Mouse (Mus musculus) olfactory bulb, adult 2 months (tissue): Measurements from ENCODE around the gene Gm3336. TPM values are rescaled to one million over a fixed set of nuclear protein-coding genes. Genes with fewer than 3 reads are reported as not detected.
A peak's percentile ranks its signal among the peaks of the same experiment; 100 is the strongest.

Source experiments
- H3K27ac ChIP-seq: fragments of 200-500 bp; 2 replicates; pipeline ENCODE4 v1.5.1; 2012; ENCODE audit warnings: low read depth, low read length; ENCODE audit not compliant: insufficient read depth
- H3K4me1 ChIP-seq: fragments of 200-500 bp; 2 replicates; pipeline ENCODE4 v1.6.1; 2012; ENCODE audit warnings: low read length; ENCODE audit not compliant: control insufficient read depth, insufficient read depth
- H3K4me3 ChIP-seq: fragments of 200-500 bp; 2 replicates; pipeline ENCODE4 v1.5.1; 2012; ENCODE audit warnings: mild to moderate bottlenecking, low read depth, low read length, moderate library complexity; ENCODE audit not compliant: insufficient read depth
- CTCF ChIP-seq: fragments of 200-500 bp; IDR thresholded peaks from 2 replicates; pipeline ENCODE4 v1.5.1; 2012; ENCODE audit warnings: low read depth, mild to moderate bottlenecking, low read length, moderate library complexity; ENCODE audit not compliant: insufficient read depth
- POLR2A ChIP-seq: fragments of 200-500 bp; IDR thresholded peaks from 2 replicates; pipeline ENCODE4 v1.6.1; 2012; ENCODE audit warnings: mild to moderate bottlenecking, low read depth, low read length, moderate library complexity; ENCODE audit not compliant: insufficient read depth
- WGBS: fragments of 180-500 bp; shearing (Covaris S2); methylation state at CpG from one replicate; pipeline ENCODE4 v1.1.7; 2018; 5-methylcytosine and 5-hydroxymethylcytosine counted together
- polyA plus RNA-seq: library from polyadenylated mRNA; stranded (reverse); fragments of >200 nt; gene quantifications from 2 replicates; pipeline ENCODE4 v1.2.4, GENCODE M21; 2012; ENCODE audit warnings: low replicate concordance; ENCODE audit not compliant: missing spikeins, insufficient read depth, insufficient read length

Gm3336 gene
- polyA plus RNA-seq, 1 experiment, result not detected

GRCm38 (mm10) chr8:70723486-70724210 is 5.3 kb downstream of the Gm3336 start, which contains the start of gene Pde4c:
TSS of gene Pde4c (plus strand) at chr8:70723720.
- no peak for TF ChIP-seq POLR2A
- WGBS, result 77% methylated on average over 7 of the region's 7 CpGs
- no peak within 1 kb of the TSS for H3K27ac ChIP-seq
- no peaks in the 10 kb centered on the region for H3K4me1 ChIP-seq
- H3K4me3 ChIP-seq, result no peak within 1 kb of the TSS

GRCm38 (mm10) chr8:70724216-70724615 is 5.9 kb downstream of the Gm3336 start:
- Histone ChIP-seq H3K4me3 (no peak overlapping the region), H3K4me1 (no peaks in the 10 kb centered on the region), H3K27ac (no peak overlapping the region)
- no peak for TF ChIP-seq CTCF
- no peak for TF ChIP-seq POLR2A
- WGBS, result 83% methylated on average over 12 of the region's 12 CpGs

GRCm38 (mm10) chr8:70725792-70726447 is 7.6 kb downstream of the Gm3336 start:
- H3K27ac ChIP-seq, result no peak overlapping the region
- TF ChIP-seq POLR2A (no peak), CTCF (no peak)
- 52% methylated on average over 14 of the region's 14 CpGs for WGBS
- no peak overlapping the region for H3K4me3 ChIP-seq
- peaks cover 8% of the 10 kb centered on the region; the same call in 1 of the 2 replicates for H3K4me1 ChIP-seq

- Histone ChIP-seq H3K4me1 (peaks cover 8% of the 10 kb centered on the region; the same call in 1 of the 2 replicates), H3K4me3 (no peak overlapping the region), H3K27ac (no peak overlapping the region)
- 51% methylated on average over 11 of the region's 11 CpGs for WGBS
- TF ChIP-seq CTCF (no peak), POLR2A (no peak)
Observed at GRCm38 (mm10) chr8:70726721-70727120, 8.4 kb downstream of the Gm3336 start.

- Histone ChIP-seq H3K4me1 (peaks cover 8% of the 10 kb centered on the region; the same call in 1 of the 2 replicates), H3K27ac (no peak overlapping the region), H3K4me3 (peak overlapping the region; percentile 17)
- TF ChIP-seq POLR2A (no peak), CTCF (no peak)
- 8% methylated on average over 34 of the region's 34 CpGs for WGBS
Observed at GRCm38 (mm10) chr8:70729808-70730475, 11.6 kb downstream of the Gm3336 start.

- no peak overlapping the region for H3K4me3 ChIP-seq
- WGBS, result 89% methylated on average over 4 of the region's 4 CpGs
- TF ChIP-seq CTCF (no peak), POLR2A (no peak)
- H3K4me1 ChIP-seq, result peaks cover 8% of the 10 kb centered on the region; the same call in 1 of the 2 replicates
- no peak overlapping the region for H3K27ac ChIP-seq
Observed at GRCm38 (mm10) chr8:70730956-70731355, 12.6 kb downstream of the Gm3336 start.

- Histone ChIP-seq H3K4me3 (no peak overlapping the region), H3K4me1 (no peaks in the 10 kb centered on the region), H3K27ac (no peak overlapping the region)
- 76% methylated on average over 5 of the region's 5 CpGs for WGBS
- TF ChIP-seq POLR2A (no peak), CTCF (no peak)
Observed at GRCm38 (mm10) chr8:70737705-70738104, 19.4 kb downstream of the Gm3336 start.

GRCm38 (mm10) chr8:70738211-70738610 is 19.9 kb downstream of the Gm3336 start:
- Histone ChIP-seq H3K4me3 (no peak overlapping the region), H3K27ac (no peak overlapping the region), H3K4me1 (peaks cover 4% of the 10 kb centered on the region)
- 74% methylated on average over 3 of the region's 3 CpGs for WGBS
- TF ChIP-seq CTCF (no peak), POLR2A (no peak)

- TF ChIP-seq CTCF, result no peak
- TF ChIP-seq POLR2A, result no peak
- H3K4me3 ChIP-seq, result no peak overlapping the region
- 56% methylated on average over 5 of the region's 5 CpGs for WGBS
- no peak overlapping the region for H3K27ac ChIP-seq
- H3K4me1 ChIP-seq, result peaks cover 17% of the 10 kb centered on the region
Observed at GRCm38 (mm10) chr8:70741661-70742060, 23.3 kb downstream of the Gm3336 start.
